Mouse (Mus musculus): Measurements from ENCODE around the gene C530008M17Rik. TPM values are rescaled to one million over a fixed set of nuclear protein-coding genes. Genes with fewer than 3 reads are reported as not detected.

The C530008M17Rik gene
- total RNA-seq, 1 experiment from 2014 or later: 10.1 TPM

DNA sequence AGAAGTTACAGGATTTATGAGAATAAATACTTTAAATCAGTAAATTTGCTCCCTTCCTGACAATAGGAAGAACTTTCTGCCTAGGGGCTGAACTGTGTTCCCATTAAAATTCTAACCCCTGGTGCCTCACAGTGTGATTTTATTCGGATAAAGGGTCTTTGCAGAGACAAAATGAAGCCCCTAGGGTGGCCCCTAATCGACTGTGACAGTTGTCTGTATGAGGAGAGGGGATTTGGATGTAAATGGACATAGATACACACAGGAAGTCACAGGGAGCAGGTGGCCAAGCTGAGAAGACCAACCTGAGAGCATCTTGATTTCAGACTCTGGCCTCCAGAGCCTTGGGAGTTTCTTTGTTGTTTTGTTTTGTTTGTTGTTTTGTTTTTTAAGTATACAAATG is 41.9 kb downstream of the C530008M17Rik start:
- no peak for ATAC-seq (replicated peaks; ENCODE audit: low read depth, poor library complexity, severe bottlenecking)

GRCm38 (mm10) chr5:76701127-76701853 is 45.0 kb downstream of the C530008M17Rik start:
- ATAC-seq (replicated peaks; ENCODE audit: low read depth, poor library complexity, severe bottlenecking): no peak

DNA sequence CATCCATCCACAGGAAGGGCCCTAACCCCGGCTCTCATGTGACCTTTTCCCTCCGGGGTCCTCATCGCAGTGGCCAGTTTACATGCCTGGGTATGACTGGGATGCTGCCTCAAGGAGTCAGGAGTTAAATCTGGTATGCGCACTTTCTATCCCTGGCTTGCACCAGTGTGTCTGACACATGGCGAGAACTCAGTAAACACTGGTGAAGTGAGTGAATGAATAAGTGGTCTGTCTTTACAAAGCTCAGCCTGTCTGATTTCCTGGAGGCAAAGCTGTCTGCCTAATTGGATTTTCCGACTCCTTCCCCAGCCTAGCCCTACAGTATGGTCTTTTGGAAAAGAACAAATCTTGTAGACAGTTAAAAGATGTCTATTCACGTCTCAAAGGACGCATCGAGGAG is 45.8 kb downstream of the C530008M17Rik start:
- no peak for ATAC-seq (replicated peaks; ENCODE audit: low read depth, poor library complexity, severe bottlenecking)

DNA sequence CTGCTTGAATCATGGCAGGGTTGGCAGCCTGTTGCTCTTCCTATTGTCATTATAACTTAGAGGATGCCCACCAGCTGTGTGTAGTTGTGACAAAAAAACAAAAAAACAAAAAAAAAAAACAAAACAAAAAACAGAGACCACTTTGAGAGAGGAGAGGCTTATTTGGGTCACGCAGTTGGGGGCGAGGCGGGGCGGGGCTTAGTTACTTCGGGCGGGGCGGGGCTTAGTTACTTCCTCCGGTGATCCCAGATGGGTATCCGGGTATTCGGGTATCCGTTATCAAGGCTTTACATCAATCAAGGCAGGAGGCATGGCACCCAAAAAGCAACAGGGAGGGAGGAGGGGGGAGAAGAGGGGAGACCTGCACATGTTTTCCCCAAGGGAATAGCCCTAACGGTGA is 46.3 kb downstream of the C530008M17Rik start:
- no peak for ATAC-seq (replicated peaks; ENCODE audit: low read depth, poor library complexity, severe bottlenecking)

- no peak; the same call in 1 of the 2 replicates for ATAC-seq (replicated peaks; ENCODE audit: low read depth, poor library complexity, severe bottlenecking)
Measured at GRCm38 (mm10) chr5:76705307-76706173, 49.2 kb downstream of the C530008M17Rik start.

DNA sequence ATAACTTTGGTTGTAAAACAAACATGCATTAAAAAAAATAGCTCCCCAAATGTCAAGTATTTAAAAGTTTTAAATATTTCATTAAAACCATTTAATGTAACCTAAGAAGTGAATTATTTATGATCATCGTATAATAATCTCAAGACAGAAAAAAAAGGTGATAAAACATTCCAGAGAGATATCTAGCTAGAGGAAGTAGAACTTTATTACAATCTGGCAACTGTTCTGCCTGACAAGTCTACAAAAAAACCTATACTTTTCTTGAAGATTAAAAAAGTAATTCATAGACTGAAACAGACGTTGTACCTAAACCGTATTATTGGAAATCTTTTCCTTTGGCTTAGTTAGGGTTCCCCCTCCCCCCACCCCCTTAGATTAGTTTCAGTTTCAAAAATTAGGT is 50.8 kb downstream of the C530008M17Rik start:
- no peak for ATAC-seq (replicated peaks; ENCODE audit: low read depth, poor library complexity, severe bottlenecking)

DNA sequence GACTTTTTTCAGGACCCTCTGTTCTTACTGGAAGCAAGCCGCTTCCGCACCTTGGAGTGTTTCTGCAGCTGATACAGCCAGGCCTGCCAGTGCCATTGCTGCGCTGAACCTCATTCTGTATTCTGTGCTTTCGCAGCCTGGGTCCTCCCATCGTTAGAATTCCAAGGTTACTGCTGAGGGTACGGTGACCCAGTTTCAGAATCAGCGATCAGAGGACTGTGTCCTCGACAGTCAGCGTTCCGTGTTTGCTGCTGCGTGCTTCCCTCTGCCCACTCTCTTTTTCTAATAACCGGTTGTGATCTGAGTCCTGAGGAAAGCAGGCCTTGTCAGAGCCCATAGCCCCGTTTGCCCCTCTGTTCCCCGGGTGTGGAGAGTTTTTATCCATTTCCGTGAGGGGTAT is 51.7 kb downstream of the C530008M17Rik start:
- ATAC-seq (replicated peaks; ENCODE audit: low read depth, poor library complexity, severe bottlenecking): no peak

- no peak for ATAC-seq (replicated peaks; ENCODE audit: low read depth, poor library complexity, severe bottlenecking)
Measured at GRCm38 (mm10) chr5:76713743-76714142, 57.4 kb downstream of the C530008M17Rik start.

DNA sequence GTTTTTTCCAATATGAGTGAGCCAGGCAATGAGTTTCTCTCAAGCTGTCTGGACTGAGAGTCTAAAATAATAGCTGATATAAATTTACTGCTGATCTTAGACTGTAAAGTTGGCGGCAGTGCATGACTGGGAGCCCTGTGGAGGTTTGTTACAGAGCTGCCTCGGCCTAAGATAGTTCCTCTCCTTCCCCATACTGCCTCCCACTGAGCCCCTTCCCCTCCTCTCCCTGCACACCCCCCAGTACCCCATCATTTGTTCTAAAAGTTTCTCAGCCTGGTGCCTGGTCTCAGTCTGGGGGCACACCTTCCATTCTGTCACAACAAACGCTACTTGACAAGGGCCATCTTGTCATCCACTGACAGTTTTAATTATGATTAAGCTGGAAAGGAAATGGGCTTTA is 63.6 kb downstream of the C530008M17Rik start:
- ATAC-seq (replicated peaks; ENCODE audit: low read depth, poor library complexity, severe bottlenecking): no peak

DNA sequence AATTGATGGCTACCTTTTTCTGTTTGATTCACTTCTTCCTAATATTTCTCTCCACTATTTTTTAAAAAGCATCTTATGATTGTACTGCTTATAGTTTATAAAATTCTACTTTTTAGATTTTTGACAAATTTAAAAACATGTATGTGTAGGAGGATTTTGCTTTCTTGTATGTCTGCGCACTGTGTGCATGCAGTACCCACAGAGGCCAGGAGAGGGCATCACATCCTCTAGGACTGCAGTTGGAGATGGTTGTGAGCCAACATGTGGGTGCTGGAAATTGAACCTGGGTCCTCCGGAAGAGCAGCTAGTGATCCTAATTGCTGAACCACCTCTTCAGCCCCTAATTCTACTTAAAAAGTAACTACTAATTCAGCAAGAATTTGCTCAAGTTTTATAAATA is 68.6 kb downstream of the C530008M17Rik start:
- ATAC-seq (replicated peaks; ENCODE audit: low read depth, poor library complexity, severe bottlenecking): no peak

GRCm38 (mm10) chr5:76726518-76727103 is 70.3 kb downstream of the C530008M17Rik start:
- no peak for ATAC-seq (replicated peaks; ENCODE audit: low read depth, poor library complexity, severe bottlenecking)

- ATAC-seq (replicated peaks; ENCODE audit: low read depth, poor library complexity, severe bottlenecking): no peak
Measured at GRCm38 (mm10) chr5:76733055-76733641, 76.8 kb downstream of the C530008M17Rik start.

DNA sequence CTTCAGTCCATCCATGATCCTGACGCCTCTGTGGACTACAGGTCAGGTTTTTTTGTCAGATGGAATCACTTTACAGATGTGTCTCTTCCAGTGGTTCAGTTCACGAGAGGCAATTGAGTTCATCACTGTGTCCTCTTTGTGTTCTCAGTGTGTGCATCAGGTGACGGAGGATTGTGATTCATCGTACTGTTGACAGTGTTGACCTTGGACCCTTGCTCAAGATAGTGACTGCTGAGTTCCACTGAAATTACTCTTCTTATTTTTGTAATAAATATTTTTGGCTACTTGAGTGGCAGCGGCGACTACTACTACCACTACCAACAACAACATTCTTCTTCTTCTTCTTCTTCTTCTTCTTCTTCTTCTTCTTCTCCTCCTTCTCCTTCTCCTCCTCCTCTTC is 85.2 kb downstream of the C530008M17Rik start:
- no peak for ATAC-seq (replicated peaks; ENCODE audit: low read depth, poor library complexity, severe bottlenecking)

GRCm38 (mm10) chr5:76742076-76742475 is 85.8 kb downstream of the C530008M17Rik start:
- ATAC-seq (replicated peaks; ENCODE audit: low read depth, poor library complexity, severe bottlenecking): peak; percentile 34; the same call in 1 of the 2 replicates

DNA sequence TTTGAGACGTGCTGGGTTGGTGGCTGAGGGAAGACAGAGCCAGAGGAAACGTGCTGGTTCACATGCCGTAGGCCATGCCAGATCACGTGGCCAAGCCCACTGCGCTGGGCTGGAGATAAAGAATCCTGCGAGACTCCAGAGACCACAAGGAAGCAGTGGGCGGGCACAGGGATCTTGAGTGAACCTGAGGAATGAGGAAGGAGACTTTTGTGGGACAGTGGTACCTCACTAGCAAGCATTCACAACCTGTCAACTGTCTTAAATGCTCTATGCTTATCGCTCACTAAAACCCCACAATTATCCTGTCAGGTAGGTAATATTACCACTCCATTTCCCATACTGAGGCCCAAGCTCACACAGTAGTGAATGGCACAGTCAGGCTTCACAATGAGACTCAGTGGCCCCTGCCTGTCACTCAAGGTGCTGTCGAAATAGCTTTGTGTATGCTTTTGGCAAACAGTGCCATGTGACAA is 88.5 kb downstream of the C530008M17Rik start:
- no peak; the same call in 1 of the 2 replicates for ATAC-seq (replicated peaks; ENCODE audit: low read depth, poor library complexity, severe bottlenecking)

DNA sequence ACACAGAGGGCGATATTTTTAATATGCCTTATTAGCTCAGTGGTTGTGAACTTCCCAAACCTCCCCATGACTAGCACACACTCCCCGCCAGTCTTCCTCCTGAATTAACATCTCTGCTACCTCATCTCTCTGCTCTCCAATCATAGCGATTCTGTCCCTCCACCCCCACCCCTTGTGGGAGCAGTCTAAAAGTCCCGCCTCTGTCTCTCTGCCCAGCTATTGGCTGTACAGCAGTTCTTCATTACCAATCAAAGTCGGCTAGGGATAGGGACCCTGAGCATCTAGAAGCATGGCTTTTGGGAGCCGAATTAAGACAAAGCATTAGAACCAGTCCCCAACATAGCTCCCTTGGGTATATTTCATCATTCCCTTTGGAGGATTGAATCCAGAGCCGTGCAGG is 91.5 kb downstream of the C530008M17Rik start:
- ATAC-seq (replicated peaks; ENCODE audit: low read depth, poor library complexity, severe bottlenecking): no peak

DNA sequence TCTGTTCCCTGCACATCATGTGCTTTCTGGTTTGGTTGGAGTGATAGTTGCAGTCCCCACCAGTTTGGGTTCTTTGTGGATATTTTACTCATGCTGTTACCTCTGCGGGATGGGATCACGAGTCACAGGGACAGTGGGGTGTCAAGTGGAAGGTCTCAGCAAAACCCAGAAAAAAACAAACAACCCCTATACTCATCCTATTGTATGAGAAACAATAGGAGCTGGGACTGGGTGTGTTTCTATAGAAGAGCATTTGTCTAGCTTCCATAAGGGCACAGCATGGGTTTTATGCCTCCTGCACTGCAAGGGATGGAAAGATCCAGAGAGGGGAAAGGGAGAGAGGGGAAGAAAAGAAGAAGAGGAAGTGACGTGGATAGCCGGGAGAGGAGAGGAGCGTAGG is 96.0 kb downstream of the C530008M17Rik start:
- ATAC-seq (replicated peaks; ENCODE audit: low read depth, poor library complexity, severe bottlenecking): no peak

GRCm38 (mm10) chr5:76760349-76760748 is 104.0 kb downstream of the C530008M17Rik start:
- ATAC-seq (replicated peaks; ENCODE audit: low read depth, poor library complexity, severe bottlenecking): no peak

- no peak for ATAC-seq (replicated peaks; ENCODE audit: low read depth, poor library complexity, severe bottlenecking)
Measured at GRCm38 (mm10) chr5:76762030-76762698, 105.9 kb downstream of the C530008M17Rik start.
